Mouse (Mus musculus) mature B cell (primary cell): Measurements from ENCODE around the gene Ccer1.
"Not testable (repeated sequence)": the region's sequence is repeated elsewhere in the genome, so short reads cannot be mapped to it uniquely, and the experiment has no call there.

Source experiments
- in situ Hi-C: fragments of 300-500 bp; cut with MboI; formaldehyde crosslinking; loops from 2 replicates; pipeline ENCODE4 v1.14.3; 2019

Ccer1 gene

DNA sequence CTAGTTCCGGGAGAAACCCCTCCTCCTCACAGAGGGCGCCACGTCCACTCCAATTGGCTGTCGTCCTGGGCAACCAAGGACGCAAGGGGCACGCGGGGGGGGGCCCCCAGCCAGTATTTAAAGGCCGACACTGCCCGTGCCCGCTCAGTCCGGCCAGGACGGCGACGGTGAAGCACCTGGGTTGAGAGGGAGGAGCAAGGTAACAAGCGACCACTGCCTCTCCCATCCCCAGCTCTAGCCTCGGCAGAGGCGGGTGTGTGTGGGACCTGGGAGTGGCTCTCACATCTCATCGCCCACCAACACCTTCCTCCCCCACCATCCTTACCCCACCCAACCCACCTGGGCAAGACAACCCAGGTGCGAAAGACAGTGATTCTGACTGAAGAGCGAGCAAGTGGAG lies at the start of gene Ccer1:
TSS of gene Ccer1 (plus strand) at position 147 of the 400 bp plus-strand sequence.
- in situ Hi-C loops, result loop anchor here (25.0 kb wide), 1 partner anchor 1556 kb away; the partner anchor contains the start of gene Gm5426

DNA sequence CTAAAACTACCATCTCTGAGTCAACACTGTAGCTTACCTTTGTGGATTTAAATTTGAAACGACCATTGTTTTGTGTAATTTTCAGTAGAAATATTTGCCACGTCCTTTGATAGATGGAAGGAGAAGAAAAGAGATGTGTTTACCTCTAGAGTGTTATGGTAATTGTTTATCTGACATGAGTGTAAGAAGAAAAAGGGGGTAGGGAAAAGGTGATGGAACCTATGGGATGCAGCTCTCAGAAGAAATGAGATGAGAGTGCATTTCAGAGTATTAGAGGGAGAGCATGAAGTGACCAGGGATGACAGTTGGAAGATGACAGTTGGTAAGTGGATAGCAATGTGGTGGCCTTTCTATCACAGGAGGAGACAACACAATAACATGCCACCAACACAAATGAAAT lies 49.1 kb upstream of the Ccer1 start, which contains the start of gene Epyc:
TSS of gene Epyc (plus strand) at position 301 of the 400 bp plus-strand sequence.
- in situ Hi-C loops, result no loop called here

DNA sequence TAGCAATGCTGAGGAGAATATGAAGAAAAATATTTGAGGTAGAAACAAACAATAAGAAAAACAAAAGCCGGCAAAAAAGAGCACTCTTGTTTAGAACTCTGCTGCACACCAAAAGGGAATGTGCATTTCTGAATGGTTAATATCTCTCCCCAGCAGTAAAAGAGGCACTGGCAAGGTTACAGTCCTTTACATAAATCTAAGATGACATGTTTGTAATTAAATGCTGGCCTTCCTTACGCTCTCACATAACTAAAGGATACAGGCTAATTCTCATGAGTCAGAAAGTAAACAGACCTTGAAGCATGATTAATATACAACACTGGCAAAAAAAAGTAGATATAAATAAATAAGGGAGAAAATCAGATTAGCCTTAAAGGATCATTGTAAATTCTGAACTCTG lies 42.5 kb upstream of the Ccer1 start:
- in situ Hi-C loops, result no loop called here

DNA sequence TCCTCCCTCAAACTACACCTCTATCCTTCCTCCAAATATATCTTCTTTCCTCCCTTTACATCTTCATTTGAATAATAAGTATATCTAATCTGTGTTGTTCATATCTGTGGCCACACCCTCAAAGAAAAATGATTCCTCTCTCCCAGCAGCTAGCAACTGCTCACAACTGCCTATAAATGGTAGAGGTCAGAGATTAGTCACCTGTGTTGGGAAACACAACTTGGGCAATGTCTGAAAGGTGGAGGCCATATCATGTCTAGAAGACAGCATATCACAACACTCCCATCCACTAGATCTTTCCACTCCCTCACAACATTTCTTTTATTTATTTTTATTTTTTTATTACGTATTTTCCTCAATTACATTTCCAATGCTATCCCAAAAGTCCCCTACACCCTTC lies 33.4 kb upstream of the Ccer1 start:
- in situ Hi-C loops, result no loop called here

DNA sequence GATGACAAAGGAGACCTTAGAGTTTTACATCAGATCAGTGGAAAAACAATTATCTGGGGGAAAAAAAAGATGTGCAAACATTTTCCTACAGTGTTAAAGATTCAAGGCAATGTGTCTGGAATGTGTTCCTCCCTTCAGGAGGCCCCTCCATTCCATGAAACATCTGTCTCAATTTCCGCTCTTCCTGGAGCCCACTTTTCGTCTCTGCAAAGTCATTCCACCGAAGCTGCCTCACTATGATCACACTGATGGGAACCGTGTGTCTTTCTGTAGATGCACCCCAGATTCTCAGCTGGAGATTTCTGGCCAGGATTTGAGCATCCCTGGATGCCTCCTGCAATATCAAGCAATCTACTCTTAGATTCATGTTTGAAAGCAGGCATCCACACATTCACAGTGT lies 24.2 kb upstream of the Ccer1 start:
- in situ Hi-C loops, result no loop called here

DNA sequence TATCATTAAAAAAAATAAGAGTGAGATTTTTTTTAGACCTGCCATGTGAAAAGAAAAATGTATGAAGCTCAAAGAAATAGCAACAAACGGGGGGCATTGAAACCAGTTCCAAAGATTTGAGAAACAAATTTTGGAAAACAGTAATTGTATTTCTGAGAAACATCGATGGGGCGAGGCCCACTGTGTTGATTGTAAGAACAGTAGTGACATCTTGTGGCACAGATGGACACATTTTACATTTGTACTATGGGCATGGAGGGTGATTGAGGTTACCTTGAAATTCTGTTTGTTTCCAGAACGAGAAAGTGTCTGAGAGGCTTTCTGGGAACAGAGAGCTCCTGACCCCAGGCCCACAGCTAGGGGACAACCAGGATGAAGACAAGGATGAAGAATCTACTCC lies 22.7 kb upstream of the Ccer1 start:
- in situ Hi-C loops, result no loop called here

DNA sequence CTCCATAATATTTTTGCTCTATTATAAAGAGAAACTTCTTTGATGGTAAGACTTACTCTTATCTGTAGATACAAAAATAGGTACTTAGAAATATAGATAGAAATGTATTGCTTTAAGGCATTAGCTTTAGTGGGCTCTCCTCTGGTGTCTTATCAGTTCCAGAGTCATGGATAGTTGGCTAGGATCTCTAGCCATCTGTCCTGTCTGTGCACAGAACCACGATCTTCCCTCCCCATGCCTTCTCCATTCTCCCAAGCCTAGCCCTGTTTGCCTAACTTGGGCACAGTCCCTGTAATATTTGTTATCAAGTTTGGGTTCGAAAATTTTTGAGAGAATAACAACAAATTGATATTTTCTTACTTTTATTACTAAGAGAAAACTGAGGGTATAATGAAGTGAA lies 19.6 kb upstream of the Ccer1 start:
- in situ Hi-C loops, result no loop called here

DNA sequence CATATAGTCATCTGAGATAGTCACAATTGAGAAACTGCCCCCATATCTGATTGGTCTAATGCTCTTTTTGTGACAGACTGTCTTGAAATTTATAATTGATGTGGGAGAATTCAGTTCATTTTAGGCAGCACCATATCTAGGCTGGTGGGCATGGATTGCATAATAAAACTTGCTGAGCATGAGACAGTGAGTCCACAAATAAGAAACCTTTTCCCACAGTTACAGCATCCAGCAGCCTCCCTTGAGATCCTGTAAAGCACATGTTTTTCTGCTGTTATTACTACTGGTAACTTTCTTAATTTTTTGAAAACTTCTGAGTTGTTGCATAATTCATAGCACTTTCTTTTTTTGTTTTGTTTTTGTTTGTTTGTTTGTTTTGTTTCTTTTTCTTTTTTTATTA lies 9.9 kb upstream of the Ccer1 start:
- in situ Hi-C loops, result loop anchor here (25.0 kb wide), 1 partner anchor 1546 kb away; the partner anchor contains the start of gene Gm5426

DNA sequence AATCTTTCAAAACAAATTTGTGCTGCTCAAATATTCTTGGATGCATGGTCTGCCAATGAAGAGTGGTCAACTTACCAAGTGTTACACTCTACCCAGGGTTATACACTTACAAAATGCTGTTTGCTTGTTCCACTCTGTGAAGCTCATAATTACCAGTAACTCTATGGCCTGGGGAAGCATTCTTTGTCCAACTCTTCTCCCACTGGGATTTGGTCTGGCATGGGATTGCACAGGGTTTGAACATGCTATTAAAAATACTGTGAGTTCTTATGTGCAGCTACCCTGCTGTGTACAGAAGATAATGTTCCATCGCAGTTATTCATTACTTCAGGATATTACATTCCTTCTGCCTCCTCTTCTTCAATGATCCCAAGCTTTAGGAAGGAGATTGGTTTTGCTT lies 5.7 kb upstream of the Ccer1 start:
- in situ Hi-C loops, result loop anchor here (25.0 kb wide), 1 partner anchor 1550 kb away; the partner anchor contains the start of gene Gm5426

DNA sequence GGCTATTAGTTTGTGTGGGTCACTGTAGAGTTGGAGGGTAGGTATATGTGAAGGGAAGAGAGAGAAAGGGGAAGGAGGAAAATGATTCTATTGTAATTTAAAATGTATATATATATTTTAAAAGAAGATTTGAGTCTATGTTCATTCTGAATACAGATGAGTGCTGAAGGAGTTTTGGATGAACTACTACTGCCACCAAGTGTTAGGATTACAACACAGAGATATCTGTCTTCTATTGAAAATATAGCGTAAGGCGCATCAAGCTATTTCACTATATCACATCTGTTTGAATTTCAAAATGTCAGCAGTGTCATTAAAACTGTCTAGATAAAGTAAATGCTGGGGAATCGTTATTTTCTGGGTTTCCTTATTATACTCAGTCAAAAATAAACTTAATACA lies 3.4 kb upstream of the Ccer1 start:
- in situ Hi-C loops, result loop anchor here (25.0 kb wide), 1 partner anchor 1552 kb away; the partner anchor contains the start of gene Gm5426

DNA sequence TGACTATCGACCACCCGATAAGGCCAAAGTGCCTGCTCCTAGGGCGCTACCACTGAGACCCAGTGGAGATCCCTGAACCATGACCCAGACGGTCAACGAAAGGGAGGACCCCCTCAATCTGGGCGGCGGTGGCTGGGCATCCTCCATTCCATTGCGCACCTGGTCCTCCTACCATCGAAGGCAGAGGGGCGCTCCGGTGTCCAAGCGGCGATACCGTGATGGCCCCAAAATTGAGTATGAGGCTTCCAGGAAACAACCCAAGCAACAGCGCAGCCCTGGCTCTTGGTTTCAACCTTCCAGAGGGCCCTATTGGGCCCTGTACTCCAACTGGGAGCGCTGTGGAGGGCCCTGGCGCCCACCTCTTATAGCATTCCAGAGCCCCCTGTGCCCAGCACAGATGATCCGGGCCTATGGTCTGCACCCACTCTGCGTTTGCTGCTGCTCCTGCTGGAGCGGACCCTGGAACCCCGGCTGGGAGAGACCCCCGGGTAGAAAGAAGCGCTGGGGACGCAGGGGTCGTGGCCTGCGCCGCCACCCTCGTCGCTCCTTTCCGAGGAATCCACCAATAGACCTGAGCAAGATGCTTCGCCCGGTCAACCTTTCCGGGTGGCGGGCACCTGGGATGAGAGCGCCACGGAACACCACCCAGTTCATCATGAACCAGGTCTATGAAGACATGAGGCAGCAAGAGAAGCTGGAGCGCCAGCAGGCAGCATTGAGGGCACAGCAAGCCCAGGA lies 708 bp downstream of the Ccer1 start:
- in situ Hi-C loops, result loop anchor here (25.0 kb wide), 1 partner anchor 1556 kb away; the partner anchor contains the start of gene Gm5426

DNA sequence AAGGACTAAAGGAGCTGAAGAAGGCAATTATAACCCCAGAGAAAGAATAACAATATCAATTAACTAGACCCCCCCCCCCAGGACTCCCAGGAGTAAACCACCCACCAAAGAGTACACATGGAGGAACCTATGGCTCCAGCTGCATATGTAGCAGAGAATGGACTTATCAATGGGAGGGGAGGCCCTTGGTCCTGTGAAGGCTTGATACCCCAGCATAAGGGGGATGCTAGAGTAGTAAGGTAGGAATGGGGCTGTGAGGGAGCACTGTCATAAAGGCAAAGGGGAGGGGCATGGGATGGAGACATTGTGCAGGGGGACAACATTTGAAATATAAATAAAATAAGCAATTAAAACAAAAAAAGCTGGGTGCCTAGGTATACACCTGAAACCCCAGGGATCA lies 9.5 kb downstream of the Ccer1 start:
- in situ Hi-C loops, result loop anchor here (25.0 kb wide), 1 partner anchor 1385 kb away; no protein-coding TSS in a partner anchor

DNA sequence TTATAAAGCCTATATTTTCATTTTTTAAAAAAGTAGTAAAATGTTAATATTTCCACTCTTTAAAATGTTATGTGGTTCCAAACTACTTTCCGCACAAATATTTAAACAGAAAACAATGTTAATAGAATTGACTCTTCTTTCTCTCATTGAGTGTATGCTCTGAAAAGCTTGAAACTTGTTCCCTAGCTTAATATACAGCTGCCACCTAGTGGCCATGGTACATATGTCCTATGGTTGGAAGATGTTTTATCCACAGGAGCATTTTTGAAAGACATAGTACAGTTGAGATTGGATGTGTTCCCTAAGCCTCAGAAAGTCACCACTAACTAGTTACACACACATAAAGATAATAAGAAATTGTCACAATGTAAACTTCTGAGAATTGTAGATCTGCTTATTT lies 11.7 kb downstream of the Ccer1 start:
- in situ Hi-C loops, result loop anchor here (25.0 kb wide), 1 partner anchor 1383 kb away; no protein-coding TSS in a partner anchor

DNA sequence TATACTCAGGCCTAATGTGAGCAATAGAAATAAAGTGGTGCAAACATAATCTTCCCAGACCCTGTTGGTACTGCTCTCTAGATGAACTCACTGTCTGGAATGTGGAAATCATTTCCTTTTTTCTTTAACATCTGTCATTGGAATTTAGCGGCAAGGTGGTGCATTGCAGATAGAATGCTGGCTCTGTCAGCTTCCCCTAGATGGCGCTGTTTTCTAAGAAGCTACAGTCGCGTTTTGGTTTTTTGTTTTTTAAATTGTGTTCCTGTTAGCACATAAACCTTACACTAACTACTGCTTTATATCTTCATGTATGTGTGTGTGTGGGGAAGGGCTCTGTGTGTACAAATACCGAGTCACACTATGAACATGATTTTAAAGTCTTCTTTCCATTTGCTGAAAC lies 19.8 kb downstream of the Ccer1 start:
- in situ Hi-C loops, result loop anchor here (25.0 kb wide), 1 partner anchor 1375 kb away; no protein-coding TSS in a partner anchor

DNA sequence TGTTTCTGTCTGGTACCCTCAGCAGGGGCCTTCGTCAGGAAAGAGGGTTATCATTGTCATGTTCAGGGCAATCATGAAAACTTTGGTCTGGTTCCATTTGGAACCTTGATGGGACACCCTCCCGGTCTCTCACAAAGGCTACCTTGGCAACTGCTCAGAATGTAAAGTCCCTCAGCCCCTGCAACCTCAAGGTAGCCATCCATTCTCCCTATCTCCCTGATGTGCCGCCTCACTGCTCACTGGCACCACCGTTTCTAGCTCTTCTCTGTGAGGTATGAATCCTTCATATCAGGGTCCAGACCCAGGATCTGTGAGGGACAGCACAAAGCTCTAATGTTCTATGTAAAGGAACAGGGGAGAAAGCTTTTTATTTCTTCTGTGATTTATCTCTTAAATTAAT lies 21.7 kb downstream of the Ccer1 start:
- in situ Hi-C loops, result loop anchor here (25.0 kb wide), 1 partner anchor 1373 kb away; no protein-coding TSS in a partner anchor

DNA sequence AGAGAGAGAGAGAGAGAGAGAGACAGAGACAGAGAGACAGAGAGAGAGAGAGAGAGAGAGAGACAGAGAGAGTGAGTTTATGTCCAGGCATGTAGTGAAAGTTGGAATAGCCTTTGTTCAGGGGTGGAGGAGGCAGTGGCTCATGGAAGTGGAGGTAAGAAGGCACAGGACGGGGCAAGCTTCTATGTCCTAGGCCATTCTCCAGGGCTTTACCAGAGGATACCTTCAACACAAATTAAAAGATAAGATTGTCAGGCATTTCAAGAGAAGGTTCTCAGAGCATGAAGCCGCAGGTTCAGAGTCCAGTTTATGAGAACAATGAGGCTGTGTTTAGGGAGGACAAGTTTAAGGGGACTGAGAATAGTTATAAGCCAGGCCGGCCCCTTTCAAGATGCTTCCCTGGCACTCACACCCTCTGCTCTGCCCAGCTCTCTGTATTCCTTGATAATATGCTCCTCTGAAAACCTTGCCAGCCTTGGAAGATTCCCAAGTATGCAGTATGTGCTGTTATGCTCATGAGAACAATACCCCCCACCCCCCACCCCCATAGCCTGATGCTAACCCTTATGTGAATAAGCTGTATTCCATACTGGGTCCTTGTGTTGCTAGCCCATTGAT lies 22.5 kb downstream of the Ccer1 start:
- in situ Hi-C loops, result loop anchor here (25.0 kb wide), 1 partner anchor 1372 kb away; no protein-coding TSS in a partner anchor

DNA sequence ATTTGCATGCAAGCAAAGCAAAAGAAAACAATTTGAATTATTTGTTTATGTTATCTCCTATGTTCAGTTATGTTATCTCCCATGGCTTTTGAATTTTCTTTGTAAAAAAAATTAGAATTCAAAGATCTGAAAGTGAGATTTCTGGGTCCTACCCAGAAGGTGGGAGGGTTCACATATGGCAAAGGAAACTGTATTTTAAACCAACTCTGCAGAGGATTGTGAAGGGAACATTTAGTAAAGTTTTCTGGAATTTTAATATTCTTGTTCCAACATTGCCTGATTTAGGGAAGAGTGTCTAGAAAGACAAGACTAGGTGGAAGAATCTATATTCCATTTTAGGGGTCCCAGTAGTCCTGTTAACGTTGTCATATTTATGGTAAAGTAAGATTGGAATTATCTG lies 24.4 kb downstream of the Ccer1 start:
- in situ Hi-C loops, result loop anchor here (25.0 kb wide), 1 partner anchor 1370 kb away; no protein-coding TSS in a partner anchor

DNA sequence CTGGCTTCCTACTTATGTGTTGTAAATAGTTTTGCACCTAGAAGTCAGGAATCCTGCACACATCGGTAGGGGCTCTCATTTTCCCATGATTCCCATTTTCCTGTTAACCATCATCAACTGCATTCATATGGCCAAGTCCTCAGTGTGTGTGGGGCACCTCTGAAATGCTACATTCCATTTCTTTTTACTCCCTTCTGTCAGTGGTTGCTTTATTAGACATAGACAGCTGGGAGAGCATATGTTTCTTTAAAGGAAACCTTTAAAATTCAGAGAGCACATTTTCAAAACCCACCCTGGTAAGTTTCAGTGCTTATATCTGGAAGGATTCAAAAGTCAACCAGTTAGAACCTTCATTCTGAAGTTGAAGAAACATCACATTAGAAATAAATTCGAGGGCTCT lies 25.2 kb downstream of the Ccer1 start:
- in situ Hi-C loops, result loop anchor here (25.0 kb wide), 1 partner anchor 1369 kb away; no protein-coding TSS in a partner anchor

DNA sequence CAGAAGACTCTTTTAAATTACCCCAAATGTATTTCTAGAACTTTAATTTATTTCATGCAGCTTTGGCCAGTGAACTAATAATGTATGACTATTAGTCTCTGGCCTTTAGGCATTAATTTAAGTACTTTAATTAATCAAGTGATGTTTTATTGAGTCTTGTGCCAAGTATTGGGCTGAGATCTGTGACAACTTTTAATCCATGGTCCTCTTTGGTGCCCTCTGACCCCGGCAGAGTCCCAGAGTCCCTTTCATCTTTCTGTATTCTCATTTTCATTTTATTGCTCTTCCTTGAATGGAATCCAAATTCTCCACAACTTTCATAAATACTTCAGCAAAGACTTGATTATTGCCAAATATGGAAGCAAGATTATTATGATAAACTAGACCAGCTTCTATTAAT lies 27.8 kb downstream of the Ccer1 start:
- in situ Hi-C loops, result loop anchor here (25.0 kb wide), 1 partner anchor 1367 kb away; no protein-coding TSS in a partner anchor

DNA sequence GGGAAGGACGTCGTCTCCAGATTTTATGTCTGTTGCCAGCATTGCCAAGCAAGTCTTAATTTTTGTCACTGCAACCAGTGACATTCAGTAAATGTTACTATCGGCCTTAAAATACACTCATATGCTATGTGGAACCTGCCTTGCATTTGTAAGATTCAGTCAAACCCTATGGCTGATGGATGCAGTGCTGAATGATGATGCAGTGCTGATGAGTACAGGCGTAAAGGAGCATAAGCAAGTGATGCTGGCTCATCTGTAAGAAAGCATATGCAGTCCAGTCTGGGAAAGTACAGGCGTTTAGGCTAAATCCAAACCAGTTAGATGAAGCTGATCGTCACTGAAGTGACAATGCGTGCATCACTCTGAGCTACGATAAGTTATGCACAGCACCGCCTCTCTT lies 29.9 kb downstream of the Ccer1 start:
- in situ Hi-C loops, result loop anchor here (25.0 kb wide), 1 partner anchor 1365 kb away; no protein-coding TSS in a partner anchor

DNA sequence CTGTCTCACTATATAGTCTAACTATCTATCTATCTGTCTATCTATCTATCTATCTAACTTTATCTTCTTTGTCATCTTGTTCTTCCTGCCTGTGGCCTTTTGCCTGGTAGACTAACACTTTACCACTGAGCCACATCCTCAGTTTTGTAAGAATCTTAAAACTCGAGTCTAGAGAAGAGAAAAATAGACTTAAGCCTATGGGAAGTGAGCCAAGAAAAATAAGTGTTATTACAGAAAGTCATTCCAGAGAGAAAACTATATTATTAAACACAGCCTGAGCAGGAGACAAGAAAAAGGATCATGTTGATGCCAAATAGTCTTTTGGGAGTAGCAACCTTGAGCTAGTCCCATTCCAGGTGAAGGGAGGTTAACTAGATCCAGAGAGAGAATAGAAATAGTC lies 33.1 kb downstream of the Ccer1 start:
- in situ Hi-C loops, result no loop called here

DNA sequence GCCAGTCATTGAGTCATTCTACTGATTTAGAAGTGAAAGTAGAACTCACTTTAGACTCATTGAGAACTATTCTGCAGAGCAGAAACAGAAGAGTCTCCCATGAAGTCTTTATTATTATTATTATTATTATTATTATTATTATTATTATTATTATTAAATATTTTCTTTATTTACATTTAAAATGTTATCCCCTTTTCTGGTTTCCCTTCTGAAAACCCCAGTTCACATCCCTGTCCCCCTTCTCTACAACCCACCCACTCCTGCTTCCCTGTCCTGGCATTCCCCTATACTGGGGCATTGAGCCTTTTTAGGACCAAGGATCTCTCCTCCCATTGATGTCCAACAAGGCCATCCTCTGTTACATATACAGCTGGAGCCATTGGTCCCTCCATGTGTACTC lies 33.8 kb downstream of the Ccer1 start, which contains the start of gene C030005K15Rik:
TSS of gene C030005K15Rik (minus strand) at position 101 of the 400 bp plus-strand sequence.
- in situ Hi-C loops, result not testable (repeated sequence)
